Mouse (Mus musculus) stomach, adult 2 months (tissue): Measurements from ENCODE around the gene Aktip. TPM values are rescaled to one million over a fixed set of nuclear protein-coding genes. Genes with fewer than 3 reads are reported as not detected.

ENCODE experiments used
- polyA plus RNA-seq: library from polyadenylated mRNA; depleted of rRNA; stranded (reverse); fragments of >200 nt; gene quantifications from 2 replicates; pipeline ENCODE4 v1.2.3, GENCODE M21; 2012; rRNA removed

Aktip gene
- 10.3 and 13.1 TPM in 2 replicates for polyA plus RNA-seq

DNA sequence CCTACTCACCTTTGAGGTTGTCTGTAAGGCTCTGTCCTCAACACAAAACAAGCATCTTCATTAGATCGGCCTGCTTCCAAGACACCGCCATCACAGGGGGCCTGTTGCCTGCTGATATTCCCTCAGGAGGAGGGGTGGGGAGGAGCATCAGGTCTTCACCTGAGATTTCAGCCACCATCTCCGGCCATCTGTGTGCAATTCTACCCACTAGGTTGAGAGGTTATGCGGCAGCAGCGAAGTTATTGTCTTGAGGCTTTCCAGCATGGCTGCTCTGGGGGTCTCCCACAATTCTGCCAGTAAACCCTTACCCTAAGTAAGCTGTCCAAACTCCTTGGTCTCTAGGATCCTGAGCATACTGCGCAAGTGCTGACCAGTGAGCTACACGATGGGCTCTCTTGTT, at the start of gene Aktip:
Aktip (minus strand) TSS at position 101 of the 400 bp plus-strand sequence.

DNA sequence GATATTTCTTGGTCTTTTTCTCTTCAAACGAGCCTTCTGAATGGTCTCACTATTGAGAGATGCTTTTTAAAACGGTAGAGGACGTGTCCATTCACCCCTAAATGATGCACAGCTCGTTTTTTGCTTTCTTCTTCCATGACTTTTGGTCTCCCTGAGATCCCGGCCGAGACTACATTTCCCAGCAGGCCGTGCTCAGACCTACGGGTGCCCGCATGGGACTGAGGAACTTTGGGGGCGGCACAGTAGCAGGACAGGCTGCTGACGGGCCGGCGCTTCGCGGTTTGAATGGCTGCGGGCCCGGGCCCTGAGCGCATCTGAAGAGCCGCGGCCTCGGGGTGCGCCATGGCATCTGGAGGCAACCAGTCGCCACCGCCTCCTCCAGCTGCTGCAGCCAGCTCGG, 129.9 kb downstream of the Aktip start, which contains the start of gene Rbl2:
Rbl2 (plus strand) TSS at position 224 of the 400 bp plus-strand sequence.

Other genes starting within 250 kb of the Aktip start
- gene Rbl2, start 129.9 kb downstream of the Aktip start, polyA plus RNA-seq, result 3.5 and 3.6 TPM in 2 replicates
- 0.12 and 0.15 TPM in 2 replicates for gene Rpgrip1l, start 113.3 kb upstream of the Aktip start, polyA plus RNA-seq
- gene Fto, start 113.5 kb upstream of the Aktip start, polyA plus RNA-seq, result 6.7 and 6.9 TPM in 2 replicates